12 mouse cellular contexts compared by ENCODE assay signal in genomic region chr1:67020637-67021161, GRCm38 (mm10).
"Had no signal": no experiment of that assay in that cellular context is flagged by ENCODE, and none has a peak within 500 bp of the region (broad histone marks: within the 10 kb centered on the region; RNA-seq: fewer than 3 reads in every experiment).

No protein-coding gene starts in this region.

- ATAC-seq: liver, embryonic 12.5 days had no signal

- H3K4me3 ChIP-seq: limb, embryonic 15.5 days; liver, embryonic 12.5 days; megakaryocyte, embryonic 14.5 days; midbrain, embryonic 12.5 days had no signal

- H3K4me2 ChIP-seq: limb, embryonic 15.5 days; liver, embryonic 12.5 days; midbrain, embryonic 12.5 days had no signal

- H3K4me1 ChIP-seq: limb, embryonic 15.5 days; liver, embryonic 12.5 days; midbrain, embryonic 12.5 days had no signal

- H3K27me3 ChIP-seq: limb, embryonic 15.5 days; liver, embryonic 12.5 days; megakaryocyte, embryonic 14.5 days; midbrain, embryonic 12.5 days had no signal

- DNase-seq: kidney, adult 11 months; kidney, adult 9 months; kidney, postnatal 36 days; lung, postnatal 36 days; right cerebral cortex, postnatal 25 days; thymus, adult 18-20 months; thymus, postnatal 14 days had no signal

- H3K27ac ChIP-seq: kidney, postnatal 0 days; limb, embryonic 15.5 days; liver, embryonic 12.5 days; midbrain, embryonic 12.5 days had no signal

- H3K9ac ChIP-seq: limb, embryonic 15.5 days; liver, embryonic 12.5 days; midbrain, embryonic 12.5 days had no signal

- H3K9me3 ChIP-seq: limb, embryonic 15.5 days; liver, embryonic 12.5 days; megakaryocyte, embryonic 14.5 days; midbrain, embryonic 12.5 days had no signal
